Mouse (Mus musculus) monocyte, adult 5-6 weeks (primary cell): ENCODE measurements around the gene Ip6k1. TPM values are rescaled to one million over a fixed set of nuclear protein-coding genes. Genes with fewer than 3 reads are reported as not detected.

Experiments
- ATAC-seq: fragments of 153-309, 156-312 bp; replicated peaks from 2 replicates; pipeline ENCODE4 v1.8.0; 2017; ENCODE audit warnings: mild to moderate bottlenecking; ENCODE audit not compliant: low TSS enrichment, insufficient number of reproducible peaks, severe bottlenecking, poor library complexity, low FRiP score
- total RNA-seq: library from RNA; stranded (forward); fragments of 200-1000, 200-491, 200-594 nt; gene quantifications from 3 replicates; pipeline ENCODE4 v1.2.3, GENCODE M21; 2017

Gene Ip6k1
- total RNA-seq, 1 experiment from 2014 or later, result 47.0 TPM

GRCm38 (mm10) chr9:108073141-108073930, 71.0 kb downstream of the Ip6k1 start:
- ATAC-seq, result no peak

GRCm38 (mm10) chr9:108080168-108080567, 77.9 kb downstream of the Ip6k1 start, which contains the start of gene Mst1:
TSS of gene Mst1 (plus strand) at chr9:108080436.
- no peak for ATAC-seq

GRCm38 (mm10) chr9:108082549-108082948, 80.2 kb downstream of the Ip6k1 start:
- no peak for ATAC-seq

- no peak for ATAC-seq
Measured at GRCm38 (mm10) chr9:108082988-108083431, 80.7 kb downstream of the Ip6k1 start, which contains the start of gene Rnf123. TSS of gene Rnf123 (minus strand) at chr9:108083346.

GRCm38 (mm10) chr9:108083561-108083960, 81.3 kb downstream of the Ip6k1 start:
- no peak for ATAC-seq

GRCm38 (mm10) chr9:108085261-108085660, 83.0 kb downstream of the Ip6k1 start:
- no peak for ATAC-seq

GRCm38 (mm10) chr9:108090611-108091120, 88.4 kb downstream of the Ip6k1 start:
- no peak for ATAC-seq

GRCm38 (mm10) chr9:108093586-108093985, 91.3 kb downstream of the Ip6k1 start:
- no peak for ATAC-seq

- peak; percentile 91 for ATAC-seq
Measured at GRCm38 (mm10) chr9:108094184-108094941, 92.1 kb downstream of the Ip6k1 start, which contains the start of gene Apeh. TSS of gene Apeh (minus strand) at chr9:108094606.

GRCm38 (mm10) chr9:108094998-108095411, 92.7 kb downstream of the Ip6k1 start:
- no peak for ATAC-seq

- ATAC-seq, result no peak
Measured at GRCm38 (mm10) chr9:108095518-108095917, 93.2 kb downstream of the Ip6k1 start.

GRCm38 (mm10) chr9:108095949-108096712, 93.8 kb downstream of the Ip6k1 start:
- no peak for ATAC-seq

Other genes starting within 250 kb of the Ip6k1 start
- 339 to 489 TPM (median 412 TPM) in 3 replicates for gene Rbm5, start 231.5 kb upstream of the Ip6k1 start, total RNA-seq
- 166 to 202 TPM (median 177 TPM) in 3 replicates for gene Rbm6, start 129.3 kb upstream of the Ip6k1 start, total RNA-seq
- gene Mon1a, start 114.3 kb upstream of the Ip6k1 start, total RNA-seq, result 13.0 to 22.8 TPM (median 16.4 TPM) in 3 replicates
- 0.29 to 3.2 TPM (median 1.6 TPM) in 3 replicates for gene Mst1r, start 95.6 kb upstream of the Ip6k1 start, total RNA-seq
- gene Actl11, start 74.0 kb upstream of the Ip6k1 start, total RNA-seq, result 0.19 TPM in 1 of 3 replicates, not detected in the others
- not detected in 3 replicates for gene Camkv, start 66.8 kb upstream of the Ip6k1 start, total RNA-seq
- 1.5 to 1.8 TPM (median 1.6 TPM) in 3 replicates for gene Traip, start 52.4 kb upstream of the Ip6k1 start, total RNA-seq
- 40.1 to 97.0 TPM (median 50.1 TPM) in 3 replicates for gene Uba7, start 27.0 kb upstream of the Ip6k1 start, total RNA-seq
- not detected in 3 replicates for gene Gm20661, start 19.4 kb upstream of the Ip6k1 start, total RNA-seq
- 3.7 to 14.4 TPM (median 10.5 TPM) in 3 replicates for gene Inka1, start 16.6 kb upstream of the Ip6k1 start, total RNA-seq
- 2.8 TPM in 1 of 3 replicates, not detected in the others for gene Cdhr4, start 10.0 kb upstream of the Ip6k1 start, total RNA-seq
- gene Gm20662, start 6.2 kb upstream of the Ip6k1 start, total RNA-seq, result 1.5 to 2.6 TPM in 2 of 3 replicates, not detected in the other
- 4.5 to 19.8 TPM (median 15.8 TPM) in 3 replicates for gene Gmppb, start 46.7 kb downstream of the Ip6k1 start, total RNA-seq
- gene Amigo3, start 50.7 kb downstream of the Ip6k1 start, total RNA-seq, result 2.5 to 3.5 TPM in 2 of 3 replicates, not detected in the other
- gene Mst1, start 77.9 kb downstream of the Ip6k1 start, total RNA-seq, result not detected in 3 replicates
- gene Rnf123, start 80.8 kb downstream of the Ip6k1 start, total RNA-seq, result 21.5 to 53.5 TPM (median 30.5 TPM) in 3 replicates
- gene Apeh, start 92.1 kb downstream of the Ip6k1 start, total RNA-seq, result 63.3 to 124 TPM (median 97.2 TPM) in 3 replicates
- under 0.01 to 1.2 TPM in 2 of 3 replicates, not detected in the other for gene Bsn, start 187.9 kb downstream of the Ip6k1 start, total RNA-seq